Mouse (Mus musculus) CH12.LX (cell line): ENCODE measurements around the gene Tbcb. TPM values are rescaled to one million over a fixed set of nuclear protein-coding genes. Genes with fewer than 3 reads are reported as not detected.

Experiments used
- DNase-seq: peaks from one replicate; pipeline ENCODE4 v3.0.0-alpha.2; 2013; ENCODE audit errors: extremely low read depth
- H3K27ac ChIP-seq: 2 replicates; pipeline ENCODE4 v1.5.1; 2012; ENCODE audit warnings: low read depth, mild to moderate bottlenecking, control low read depth, moderate library complexity; ENCODE audit not compliant: insufficient read depth
- H3K27me3 ChIP-seq: replicated peaks from 2 replicates; pipeline ENCODE3; 2012; ENCODE audit warnings: inconsistent platforms
- H3K36me3 ChIP-seq, 2 experiments: replicated peaks in 1 of 2; 2 replicates each; pipeline versions ENCODE3 to v1.6.1; 2012; ENCODE audit warnings: inconsistent platforms in 1 of 2, low read length in 1 of 2, mild to moderate bottlenecking in 1 of 2, mixed read lengths in 1 of 2, moderate library complexity in 1 of 2; ENCODE audit not compliant: control insufficient read depth in 1 of 2, insufficient read depth in 1 of 2
- H3K4me1 ChIP-seq, 2 experiments: 2 replicates each; pipeline ENCODE4 v1.6.1; 2012; ENCODE audit warnings: inconsistent platforms in 1 of 2, moderate library complexity in 1 of 2; ENCODE audit not compliant: insufficient read depth in 2 of 2, control insufficient read depth in 1 of 2
- H3K4me2 ChIP-seq: 2 replicates; pipeline ENCODE4 v1.6.1; 2012; ENCODE audit warnings: low read depth, mild to moderate bottlenecking, control low read depth; ENCODE audit not compliant: poor library complexity, insufficient read depth, severe bottlenecking
- H3K4me3 ChIP-seq, 3 experiments: fragments of 150-350 bp in 1 of 3; sonication (generic) in 1 of 3; replicated peaks in 1 of 3; 2 replicates each; pipeline versions ENCODE3 to v1.5.1; 2011 to 2012; ENCODE audit warnings: low read depth in 2 of 3, low read length in 2 of 3, mild to moderate bottlenecking in 2 of 3, moderate library complexity in 2 of 3, control low read depth in 1 of 3, improper control_type of control experiment in 1 of 3, inconsistent platforms in 1 of 3, mixed read lengths in 1 of 3; ENCODE audit not compliant: poor library complexity in 1 of 3
- H3K79me2 ChIP-seq: replicated peaks from 2 replicates; pipeline ENCODE4 v1.6.1; 2012; ENCODE audit warnings: mild to moderate bottlenecking, moderate library complexity; ENCODE audit not compliant: control insufficient read depth, poor library complexity, insufficient read depth, severe bottlenecking; ENCODE audit errors: extremely low read depth
- H3K9ac ChIP-seq: 2 replicates; pipeline ENCODE4 v1.6.1; 2012; ENCODE audit warnings: low read depth, mild to moderate bottlenecking, control low read depth, moderate library complexity; ENCODE audit not compliant: insufficient read depth
- H3K9me3 ChIP-seq: replicated peaks from 2 replicates; pipeline ENCODE3; 2012; ENCODE audit warnings: low read length, inconsistent platforms, mixed read lengths
- BHLHE40 ChIP-seq: IDR thresholded peaks from 2 replicates; pipeline ENCODE4 v1.6.1; 2011; ENCODE audit warnings: mild to moderate bottlenecking, low read depth, low read length, improper control_type of control experiment
- E2F4 ChIP-seq: IDR thresholded peaks from 2 replicates; pipeline ENCODE4 v1.6.1; 2011; ENCODE audit warnings: low read depth, low read length, improper control_type of control experiment; ENCODE audit not compliant: insufficient replicate concordance
- EP300 ChIP-seq: IDR thresholded peaks from 2 replicates; pipeline ENCODE4 v1.6.1; 2011; ENCODE audit warnings: low read length, improper control_type of control experiment
- GABPA ChIP-seq: IDR thresholded peaks from 2 replicates; pipeline ENCODE4 v1.6.1; 2012; ENCODE audit warnings: low read depth, low read length, improper control_type of control experiment, inconsistent platforms; ENCODE audit not compliant: insufficient replicate concordance
- JUN ChIP-seq: IDR thresholded peaks from 2 replicates; pipeline ENCODE4 v1.6.1; 2011; ENCODE audit warnings: low read depth, mild to moderate bottlenecking, low read length, improper control_type of control experiment, moderate library complexity; ENCODE audit not compliant: insufficient read depth
- MAX ChIP-seq: IDR thresholded peaks from 2 replicates; pipeline ENCODE4 v1.6.1; 2011; ENCODE audit warnings: low read length, improper control_type of control experiment
- MAZ ChIP-seq: IDR thresholded peaks from 2 replicates; pipeline ENCODE4 v1.6.1; 2012; ENCODE audit warnings: low read depth, mild to moderate bottlenecking, inconsistent platforms, low read length, improper control_type of control experiment, moderate library complexity
- MXI1 ChIP-seq: IDR thresholded peaks from 2 replicates; pipeline ENCODE4 v1.6.1; 2011; ENCODE audit warnings: mild to moderate bottlenecking, low read depth, low read length, improper control_type of control experiment
- NRF1 ChIP-seq: IDR thresholded peaks from 2 replicates; pipeline ENCODE4 v1.6.1; 2014; ENCODE audit warnings: low read depth, mild to moderate bottlenecking, inconsistent platforms, low read length, improper control_type of control experiment, moderate library complexity
- RAD21 ChIP-seq: IDR thresholded peaks from 2 replicates; pipeline ENCODE4 v1.6.1; 2011; ENCODE audit warnings: low read depth, mild to moderate bottlenecking, low read length, improper control_type of control experiment, moderate library complexity
- TCF12 ChIP-seq: IDR thresholded peaks from 2 replicates; pipeline ENCODE4 v1.6.1; 2014; ENCODE audit warnings: low read depth, mild to moderate bottlenecking, inconsistent platforms, low read length, improper control_type of control experiment
- USF1 ChIP-seq: IDR thresholded peaks from 2 replicates; pipeline ENCODE4 v1.6.1; 2014; ENCODE audit warnings: low read depth, mild to moderate bottlenecking, inconsistent platforms, low read length, improper control_type of control experiment
- ZNF384 ChIP-seq: IDR thresholded peaks from 2 replicates; pipeline ENCODE4 v1.6.1; 2012; ENCODE audit warnings: low read depth, low read length, improper control_type of control experiment, inconsistent platforms
- dilution Hi-C: fragments of 300-500 bp; cut with MboI; formaldehyde crosslinking; loops from 2 replicates; pipeline ENCODE4 v1.14.3; 2020; ENCODE audit warnings: low sequenced_read_pairs; ENCODE audit not compliant: extremely low pct_unique_long_range_greater_than_20kb, extremely low pct_ligation_motif_present
- in situ Hi-C: fragments of 300-500 bp; cut with MboI; formaldehyde crosslinking; loops from 3 replicates; pipeline ENCODE4 v1.14.3; 2019; ENCODE audit warnings: low sequenced_read_pairs, low pct_ligation_motif_present, low pct_unique_long_range_greater_than_20kb, mixed read lengths
- polyA plus RNA-seq: library from polyadenylated mRNA; unstranded; fragments of >175 nt; gene quantifications from 2 replicates; pipeline ENCODE4 v1.2.1, GENCODE M21; 2012; ENCODE audit warnings: low read depth; ENCODE audit not compliant: insufficient read length
- total RNA-seq, 2 experiments: library from RNA; depleted of rRNA; stranded (reverse); fragments of 300-350 nt in 1 of 2; fragments of >200 nt in 1 of 2; gene quantifications; 2 replicates each; pipeline ENCODE4 v1.2.3; 2012 to 2014

Gene Tbcb
- total and polyA plus RNA-seq, 3 experiments = 57.7 to 89.6 (median 79.9) TPM

DNA sequence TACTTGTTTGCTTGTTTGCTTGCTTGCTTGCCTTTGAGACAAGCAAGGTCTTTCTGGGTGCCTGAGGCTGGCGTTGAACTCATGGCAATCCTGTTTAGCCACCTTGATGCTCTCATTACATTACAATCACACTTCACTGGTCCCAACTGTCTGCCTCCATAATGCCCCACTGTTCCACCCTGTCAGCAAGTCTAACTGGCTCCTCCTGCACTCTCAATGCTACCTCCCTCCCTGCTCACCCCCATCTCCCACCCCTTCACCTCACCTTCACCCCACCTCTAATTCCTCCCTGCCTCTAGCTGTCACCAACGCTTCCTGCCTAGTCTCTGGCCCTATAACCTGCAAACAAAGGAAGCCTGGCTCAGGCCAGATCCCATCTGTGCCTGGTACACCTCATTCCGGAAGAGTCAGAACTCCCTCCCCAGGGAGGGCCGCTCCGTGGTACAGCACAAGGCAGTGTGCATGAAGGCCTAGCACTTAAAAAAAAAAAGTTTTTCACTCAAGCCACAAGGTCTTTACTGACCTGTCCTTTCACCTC lies 34.4 kb downstream of the Tbcb start:
- Histone ChIP-seq H3K4me1 (peaks cover 2 to 31% of the 10 kb centered on the region in 2 experiments; a peak in 3 of 4 replicates), H3K27me3 (no peaks in the 10 kb centered on the region), H3K9ac (no peak overlapping the region), H3K36me3 (peaks cover 3 to 6% of the 10 kb centered on the region in 2 experiments), H3K27ac (no peak overlapping the region), H3K9me3 (no peaks in the 10 kb centered on the region), H3K4me2 (no peak overlapping the region), H3K79me2 (peaks cover 14% of the 10 kb centered on the region), H3K4me3 (no peak overlapping the region)
- TF ChIP-seq MXI1 (no peak), JUN (no peak), NRF1 (no peak), ZNF384 (no peak), MAX (no peak), MAZ (no peak), BHLHE40 (no peak), TCF12 (no peak), EP300 (no peak), RAD21 (no peak), E2F4 (no peak), GABPA (no peak), USF1 (no peak)
- dilution Hi-C loops (no loop called here), in situ Hi-C loops (no loop called here)
- no peak for DNase-seq

DNA sequence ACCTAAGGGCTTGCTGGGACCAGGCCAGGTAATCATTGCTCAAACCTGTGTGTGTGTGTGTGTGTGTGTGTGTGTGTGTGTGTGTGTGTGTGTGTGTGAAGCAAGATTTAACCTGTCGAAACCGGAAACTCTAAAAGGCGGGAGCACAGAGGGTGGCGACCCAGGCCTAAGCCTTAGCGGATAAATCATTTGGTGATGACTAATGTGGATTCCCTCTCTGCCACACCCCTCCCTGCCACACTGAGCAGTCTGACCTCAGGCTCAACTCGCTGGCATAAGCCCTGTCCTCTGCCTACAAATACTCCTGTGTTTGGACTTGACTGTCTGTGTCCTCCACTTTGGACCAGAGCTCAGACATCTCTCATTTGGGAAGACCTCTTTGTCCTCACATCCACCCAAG lies 35.9 kb downstream of the Tbcb start:
- H3K79me2 ChIP-seq = peaks cover 14% of the 10 kb centered on the region
- no peak overlapping the region for H3K4me3 ChIP-seq
- no peak for TF ChIP-seq MAX
- no peak for TF ChIP-seq RAD21
- no peak for TF ChIP-seq EP300
- no peak overlapping the region for H3K9ac ChIP-seq
- dilution Hi-C loops (no loop called here), in situ Hi-C loops (no loop called here)
- H3K36me3 ChIP-seq = peaks cover 16 to 21% of the 10 kb centered on the region in 2 experiments
- H3K27ac ChIP-seq = no peak overlapping the region
- no peaks in the 10 kb centered on the region for H3K9me3 ChIP-seq
- no peak overlapping the region for H3K4me2 ChIP-seq
- DNase-seq = no peak
- peaks cover 0 to 26% of the 10 kb centered on the region in 2 experiments; a peak in 2 of 4 replicates for H3K4me1 ChIP-seq
- no peaks in the 10 kb centered on the region for H3K27me3 ChIP-seq
